Mouse (Mus musculus) liver, embryonic 12.5 days (tissue): ENCODE results near the gene Dis3l2. TPM values are rescaled to one million over a fixed set of nuclear protein-coding genes. Genes with fewer than 3 reads are reported as not detected.

Source experiments
- ATAC-seq: fragments of 200-750 bp; cut with Nextera tagmentation; 2 replicates; pipeline ENCODE4 v1.8.0; 2017; ENCODE audit warnings: moderate number of reproducible peaks, mild to moderate bottlenecking, moderate library complexity
- H3K27ac ChIP-seq: fragments of 300-500 bp; sonication (generic); 2 replicates; pipeline ENCODE4 v1.5.1; 2016; ENCODE audit warnings: mild to moderate bottlenecking
- H3K27me3 ChIP-seq: fragments of 300-500 bp; sonication (generic); replicated peaks from 2 replicates; pipeline ENCODE4 v1.6.1; 2016; ENCODE audit warnings: mild to moderate bottlenecking, moderate library complexity
- H3K36me3 ChIP-seq: fragments of 300-500 bp; sonication (generic); 2 replicates; pipeline ENCODE4 v1.6.1; 2016; ENCODE audit warnings: mild to moderate bottlenecking, moderate library complexity
- H3K4me1 ChIP-seq: fragments of 300-500 bp; sonication (generic); 2 replicates; pipeline ENCODE4 v1.6.1; 2016
- H3K4me2 ChIP-seq: fragments of 300-500 bp; sonication (generic); 2 replicates; pipeline ENCODE4 v1.6.1; 2016; ENCODE audit warnings: mild to moderate bottlenecking, moderate library complexity
- H3K4me3 ChIP-seq: fragments of 300-500 bp; sonication (generic); 2 replicates; pipeline ENCODE4 v1.5.1; 2016; ENCODE audit warnings: mild to moderate bottlenecking, moderate library complexity
- H3K9ac ChIP-seq: fragments of 300-500 bp; sonication (generic); 2 replicates; pipeline ENCODE4 v1.6.1; 2016; ENCODE audit warnings: mild to moderate bottlenecking, moderate library complexity
- H3K9me3 ChIP-seq: fragments of 300-500 bp; sonication (generic); replicated peaks from 2 replicates; pipeline ENCODE4 v1.6.1; 2016; ENCODE audit warnings: mild to moderate bottlenecking, moderate library complexity
- WGBS: fragments of 180-500 bp; shearing (Covaris S2); methylation state at CpG from one replicate; pipeline ENCODE4 v1.1.7; 2016; ENCODE audit not compliant: insufficient replicate concordance; 5-methylcytosine and 5-hydroxymethylcytosine counted together
- polyA plus RNA-seq: library from polyadenylated mRNA; unstranded; fragments of >200 nt; fragmentation: Nextera tagmentation; extraction: Ambion mirVana; gene quantifications from 2 replicates; pipeline ENCODE4 v1.2.1, GENCODE M21; 2016

Gene Dis3l2
- polyA plus RNA-seq, 1 experiment from 2014 or later, result 13.2 TPM

GRCm38 (mm10) chr1:86858876-86859275, 155.3 kb downstream of the Dis3l2 start:
- no peak overlapping the region for H3K27ac ChIP-seq
- ATAC-seq, result no peak
- H3K4me1 ChIP-seq, result no peaks in the 10 kb centered on the region
- no peak overlapping the region for H3K4me2 ChIP-seq
- no peaks in the 10 kb centered on the region for H3K27me3 ChIP-seq
- peaks cover 9% of the 10 kb centered on the region for H3K36me3 ChIP-seq
- H3K9ac ChIP-seq, result no peak overlapping the region
- no peak overlapping the region for H3K4me3 ChIP-seq
- H3K9me3 ChIP-seq, result no peaks in the 10 kb centered on the region
- WGBS, result 38% methylated on average over 1 of the region's 1 CpGs

GRCm38 (mm10) chr1:86859371-86859770, 155.8 kb downstream of the Dis3l2 start:
- no peak overlapping the region for H3K9ac ChIP-seq
- H3K27me3 ChIP-seq, result no peaks in the 10 kb centered on the region
- ATAC-seq, result no peak
- 28% methylated on average over 1 of the region's 1 CpGs for WGBS
- H3K4me2 ChIP-seq, result no peak overlapping the region
- H3K36me3 ChIP-seq, result peaks cover 9% of the 10 kb centered on the region
- no peak overlapping the region for H3K4me3 ChIP-seq
- H3K4me1 ChIP-seq, result no peaks in the 10 kb centered on the region
- no peak overlapping the region for H3K27ac ChIP-seq
- H3K9me3 ChIP-seq, result no peaks in the 10 kb centered on the region

GRCm38 (mm10) chr1:86873745-86874144, 170.1 kb downstream of the Dis3l2 start:
- Histone ChIP-seq H3K36me3 (peaks cover 2% of the 10 kb centered on the region; the same call in 1 of the 2 replicates), H3K9me3 (no peaks in the 10 kb centered on the region), H3K27me3 (no peaks in the 10 kb centered on the region), H3K9ac (no peak overlapping the region), H3K4me3 (no peak overlapping the region), H3K27ac (no peak overlapping the region), H3K4me2 (no peak overlapping the region), H3K4me1 (no peaks in the 10 kb centered on the region)
- WGBS, result 56% methylated on average over 2 of the region's 2 CpGs
- no peak for ATAC-seq

- H3K4me1 ChIP-seq, result no peaks in the 10 kb centered on the region
- 0 out of 2 replicates have a peak, but pooled peaks cover 2% of the 10 kb centered on the region for H3K36me3 ChIP-seq
- no peak overlapping the region for H3K9ac ChIP-seq
- H3K4me3 ChIP-seq, result no peak overlapping the region
- no peak overlapping the region for H3K27ac ChIP-seq
- no peak overlapping the region for H3K4me2 ChIP-seq
- no peak for ATAC-seq
- no peaks in the 10 kb centered on the region for H3K27me3 ChIP-seq
- no peaks in the 10 kb centered on the region for H3K9me3 ChIP-seq
These were observed 175.1 kb downstream of the Dis3l2 start for GRCm38 (mm10) chr1:86878743-86879142.

GRCm38 (mm10) chr1:86879547-86879946, 175.9 kb downstream of the Dis3l2 start:
- H3K9me3 ChIP-seq, result no peaks in the 10 kb centered on the region
- no peak overlapping the region for H3K9ac ChIP-seq
- no peak for ATAC-seq
- no peaks in the 10 kb centered on the region for H3K4me1 ChIP-seq
- H3K27me3 ChIP-seq, result no peaks in the 10 kb centered on the region
- 77% methylated on average over 2 of the region's 2 CpGs for WGBS
- H3K36me3 ChIP-seq, result 0 out of 2 replicates have a peak, but pooled peaks cover 2% of the 10 kb centered on the region
- no peak overlapping the region for H3K4me2 ChIP-seq
- no peak overlapping the region for H3K27ac ChIP-seq
- no peak overlapping the region for H3K4me3 ChIP-seq

- no peaks in the 10 kb centered on the region for H3K27me3 ChIP-seq
- H3K9ac ChIP-seq, result no peak overlapping the region
- no peak overlapping the region for H3K4me3 ChIP-seq
- H3K9me3 ChIP-seq, result no peaks in the 10 kb centered on the region
- WGBS, result 74% methylated on average over 1 of the region's 1 CpGs
- no peak overlapping the region for H3K27ac ChIP-seq
- no peak overlapping the region for H3K4me2 ChIP-seq
- no peaks in the 10 kb centered on the region for H3K4me1 ChIP-seq
- ATAC-seq, result no peak
- H3K36me3 ChIP-seq, result no peaks in the 10 kb centered on the region
These were observed 183.5 kb downstream of the Dis3l2 start for GRCm38 (mm10) chr1:86887060-86887459.

- Histone ChIP-seq H3K27me3 (no peaks in the 10 kb centered on the region), H3K4me1 (peaks cover 21% of the 10 kb centered on the region), H3K27ac (no peak overlapping the region), H3K4me2 (no peak overlapping the region), H3K36me3 (no peaks in the 10 kb centered on the region), H3K9me3 (no peaks in the 10 kb centered on the region), H3K4me3 (no peak overlapping the region), H3K9ac (no peak overlapping the region)
- no peak for ATAC-seq
- WGBS, result 67% methylated on average over 2 of the region's 2 CpGs
These were observed 208.9 kb downstream of the Dis3l2 start for GRCm38 (mm10) chr1:86912481-86912880.

- no peak overlapping the region for H3K4me2 ChIP-seq
- H3K9ac ChIP-seq, result no peak overlapping the region
- no peaks in the 10 kb centered on the region for H3K9me3 ChIP-seq
- 66% methylated on average over 3 of the region's 3 CpGs for WGBS
- H3K36me3 ChIP-seq, result no peaks in the 10 kb centered on the region
- H3K4me1 ChIP-seq, result peaks cover 21% of the 10 kb centered on the region
- no peak overlapping the region for H3K4me3 ChIP-seq
- no peak overlapping the region for H3K27ac ChIP-seq
- ATAC-seq, result no peak
- no peaks in the 10 kb centered on the region for H3K27me3 ChIP-seq
These were observed 210.3 kb downstream of the Dis3l2 start for GRCm38 (mm10) chr1:86913896-86914295.

GRCm38 (mm10) chr1:86914697-86915096, 211.1 kb downstream of the Dis3l2 start:
- Histone ChIP-seq H3K4me2 (no peak overlapping the region), H3K4me1 (peaks cover 21% of the 10 kb centered on the region), H3K4me3 (no peak overlapping the region), H3K36me3 (no peaks in the 10 kb centered on the region), H3K27ac (no peak overlapping the region), H3K9ac (no peak overlapping the region), H3K9me3 (no peaks in the 10 kb centered on the region), H3K27me3 (no peaks in the 10 kb centered on the region)
- 87% methylated on average over 2 of the region's 2 CpGs for WGBS
- no peak for ATAC-seq

GRCm38 (mm10) chr1:86916355-86916984, 212.9 kb downstream of the Dis3l2 start:
- 33% methylated on average over 8 of the region's 8 CpGs for WGBS
- Histone ChIP-seq H3K9ac (no peak overlapping the region), H3K27ac (peak overlapping the region; percentile 69), H3K4me3 (no peak overlapping the region), H3K36me3 (no peaks in the 10 kb centered on the region), H3K4me1 (peaks cover 21% of the 10 kb centered on the region), H3K9me3 (no peaks in the 10 kb centered on the region), H3K4me2 (peak overlapping the region; percentile 34), H3K27me3 (no peaks in the 10 kb centered on the region)
- ATAC-seq, result peak; percentile 97

- Histone ChIP-seq H3K27ac (no peak overlapping the region), H3K4me3 (no peak overlapping the region), H3K9me3 (no peaks in the 10 kb centered on the region), H3K27me3 (no peaks in the 10 kb centered on the region), H3K4me2 (no peak overlapping the region), H3K36me3 (0 out of 2 replicates have a peak, but pooled peaks cover 2% of the 10 kb centered on the region), H3K4me1 (no peaks in the 10 kb centered on the region), H3K9ac (no peak overlapping the region)
- 72% methylated on average over 5 of the region's 5 CpGs for WGBS
- no peak for ATAC-seq
These were observed 222.2 kb downstream of the Dis3l2 start for GRCm38 (mm10) chr1:86925776-86926175.

GRCm38 (mm10) chr1:86931606-86932379, 228.2 kb downstream of the Dis3l2 start:
- Histone ChIP-seq H3K9me3 (no peaks in the 10 kb centered on the region), H3K36me3 (0 out of 2 replicates have a peak, but pooled peaks cover 4% of the 10 kb centered on the region), H3K9ac (no peak overlapping the region), H3K4me1 (no peaks in the 10 kb centered on the region), H3K27ac (no peak overlapping the region), H3K27me3 (no peaks in the 10 kb centered on the region), H3K4me2 (no peak overlapping the region), H3K4me3 (no peak overlapping the region)
- ATAC-seq, result no peak
- WGBS, result 85% methylated on average over 4 of the region's 4 CpGs
